Mouse (Mus musculus) kidney, adult 9 months (tissue): ENCODE measurements around the gene Sept7.
A peak's percentile ranks its signal among the peaks of the same experiment; 100 is the strongest.
"Not testable (repeated sequence)": the region's sequence is repeated elsewhere in the genome, so short reads cannot be mapped to it uniquely, and the experiment has no call there.

ENCODE experiments used
- DNase-seq: peaks from one replicate; pipeline ENCODE4 v3.0.0; 2022

Sept7 gene

GRCm38 (mm10) chr9:25252283-25252726 is at the start of gene Sept7:
Gene Sept7 (plus strand): TSS chr9:25252439.
- peak; percentile 99 for DNase-seq

- no peak for DNase-seq
These were observed 44.0 kb upstream of the Sept7 start for GRCm38 (mm10) chr9:25208087-25208803.

GRCm38 (mm10) chr9:25212309-25213163 is 39.7 kb upstream of the Sept7 start:
- DNase-seq, result peak; percentile 31

- DNase-seq, result no peak
These were observed 39.1 kb upstream of the Sept7 start for GRCm38 (mm10) chr9:25213164-25213557.

GRCm38 (mm10) chr9:25215411-25215810 is 36.8 kb upstream of the Sept7 start:
- peak; percentile 46 for DNase-seq

GRCm38 (mm10) chr9:25216210-25216609 is 36.0 kb upstream of the Sept7 start:
- DNase-seq, result no peak

- DNase-seq, result peak; percentile 46
These were observed 33.3 kb upstream of the Sept7 start for GRCm38 (mm10) chr9:25218954-25219353.

GRCm38 (mm10) chr9:25219882-25220281 is 32.4 kb upstream of the Sept7 start:
- no peak for DNase-seq

- no peak for DNase-seq
These were observed 27.3 kb upstream of the Sept7 start for GRCm38 (mm10) chr9:25224959-25225358.

GRCm38 (mm10) chr9:25229740-25230139 is 22.5 kb upstream of the Sept7 start:
- DNase-seq, result no peak

GRCm38 (mm10) chr9:25230213-25231039 is 21.8 kb upstream of the Sept7 start:
- DNase-seq, result no peak

- no peak for DNase-seq
These were observed 11.2 kb upstream of the Sept7 start for GRCm38 (mm10) chr9:25241065-25241464.

- not testable (repeated sequence) for DNase-seq
These were observed 10.5 kb upstream of the Sept7 start for GRCm38 (mm10) chr9:25241783-25242182.

GRCm38 (mm10) chr9:25242266-25242665 is 10.0 kb upstream of the Sept7 start:
- no peak for DNase-seq

GRCm38 (mm10) chr9:25243926-25244657 is 8.1 kb upstream of the Sept7 start:
- no peak for DNase-seq

GRCm38 (mm10) chr9:25245125-25245524 is 7.1 kb upstream of the Sept7 start:
- DNase-seq, result no peak

GRCm38 (mm10) chr9:25246508-25246907 is 5.7 kb upstream of the Sept7 start:
- no peak for DNase-seq

GRCm38 (mm10) chr9:25251174-25251573 is 1.1 kb upstream of the Sept7 start:
- DNase-seq, result no peak

- DNase-seq, result peak; percentile 91
These were observed 492 bp upstream of the Sept7 start for GRCm38 (mm10) chr9:25251611-25252282.

GRCm38 (mm10) chr9:25252759-25253477 is 679 bp downstream of the Sept7 start:
- DNase-seq, result peak; percentile 64

- no peak for DNase-seq
These were observed 1.2 kb downstream of the Sept7 start for GRCm38 (mm10) chr9:25253478-25253824.
